Mouse (Mus musculus) kidney, postnatal 0 days (tissue): Measurements from ENCODE around the gene Gbx1. TPM values are rescaled to one million over a fixed set of nuclear protein-coding genes. Genes with fewer than 3 reads are reported as not detected.

ENCODE experiments used
- ATAC-seq: fragments of 200-750 bp; cut with Nextera tagmentation; replicated peaks from 2 replicates; pipeline ENCODE4 v1.8.0; 2017; ENCODE audit warnings: low read depth, moderate number of reproducible peaks, moderate TSS enrichment, moderate library complexity; ENCODE audit not compliant: low FRiP score
- DNase-seq: peaks from one replicate; pipeline ENCODE4 v3.0.0-alpha.2; 2016; ENCODE audit warnings: low spot score
- H3K27ac ChIP-seq: fragments of 300-500 bp; sonication (generic); 2 replicates; pipeline ENCODE4 v1.5.1; 2014; ENCODE audit warnings: mild to moderate bottlenecking
- H3K27me3 ChIP-seq: fragments of 300-500 bp; sonication (generic); 2 replicates; pipeline ENCODE4 v1.6.1; 2014; ENCODE audit warnings: low read length, mixed read lengths; ENCODE audit not compliant: insufficient read depth
- H3K36me3 ChIP-seq: fragments of 300-500 bp; sonication (generic); 2 replicates; pipeline ENCODE4 v1.6.1; 2014; ENCODE audit warnings: low read length, mixed read lengths; ENCODE audit not compliant: insufficient read depth
- H3K4me1 ChIP-seq: fragments of 300-500 bp; sonication (generic); replicated peaks from 2 replicates; pipeline ENCODE4 v1.6.1; 2014; ENCODE audit warnings: antibody characterized with exemption, low read length, mixed read lengths; ENCODE audit not compliant: insufficient read depth
- H3K4me2 ChIP-seq: fragments of 300-500 bp; sonication (generic); 2 replicates; pipeline ENCODE4 v1.6.1; 2014; ENCODE audit warnings: mild to moderate bottlenecking, low read length, moderate library complexity, mixed read lengths
- H3K4me3 ChIP-seq: fragments of 300-500 bp; sonication (generic); replicated peaks from 2 replicates; pipeline ENCODE4 v1.5.1; 2014; ENCODE audit warnings: low read depth, low read length
- H3K9ac ChIP-seq: fragments of 300-500 bp; sonication (generic); 2 replicates; pipeline ENCODE4 v1.6.1; 2014; ENCODE audit warnings: low read depth, low read length
- H3K9me3 ChIP-seq: fragments of 300-500 bp; sonication (generic); replicated peaks from 2 replicates; pipeline ENCODE4 v1.6.1; 2016; ENCODE audit warnings: low read length, inconsistent platforms, mixed read lengths
- CTCF ChIP-seq: IDR thresholded peaks from 2 replicates; pipeline ENCODE4 v1.5.1; 2016; ENCODE audit warnings: antibody characterized with exemption, low read depth, mild to moderate bottlenecking, moderate library complexity
- WGBS: fragments of 180-500 bp; shearing (Covaris S2); extraction: QIAGEN DNeasy Blood & Tissue Kit; methylation state at CpG from one replicate; pipeline ENCODE4 v1.1.7; 2014; 5-methylcytosine and 5-hydroxymethylcytosine counted together
- polyA plus RNA-seq: library from polyadenylated mRNA; unstranded; fragments of >200 nt; fragmentation: Nextera tagmentation; extraction: Ambion mirVana; gene quantifications from 2 replicates; pipeline ENCODE4 v1.2.1, GENCODE M21; 2015

Gene Gbx1
- polyA plus RNA-seq, 1 experiment from 2014 or later = 0.04 TPM

GRCm38 (mm10) chr5:24474723-24475261 lies 52.2 kb downstream of the Gbx1 start:
- H3K9me3 ChIP-seq = no peaks in the 10 kb centered on the region
- DNase-seq (peak; percentile 59), ATAC-seq (0 out of 2 replicates have a peak, but pooled peaks have one; percentile 23)
- H3K36me3 ChIP-seq = peaks cover 24% of the 10 kb centered on the region; the same call in 1 of the 2 replicates
- H3K4me1 ChIP-seq = peaks cover 22% of the 10 kb centered on the region; the same call in 1 of the 2 replicates
- H3K4me3 ChIP-seq = peak overlapping the region; percentile 45
- peak; percentile 33; the same call in 1 of the 2 replicates for TF ChIP-seq CTCF
- peak overlapping the region; percentile 58 for H3K9ac ChIP-seq
- H3K27me3 ChIP-seq = 0 out of 2 replicates have a peak, but pooled peaks cover 5% of the 10 kb centered on the region
- peak overlapping the region; percentile 90 for H3K4me2 ChIP-seq
- no peak overlapping the region for H3K27ac ChIP-seq
- 4% methylated on average over 67 of the region's 67 CpGs for WGBS

- Histone ChIP-seq H3K27ac (no peak overlapping the region), H3K4me1 (peaks cover 22% of the 10 kb centered on the region; the same call in 1 of the 2 replicates), H3K9me3 (no peaks in the 10 kb centered on the region), H3K27me3 (0 out of 2 replicates have a peak, but pooled peaks cover 5% of the 10 kb centered on the region), H3K4me2 (peak overlapping the region; percentile 90), H3K36me3 (peaks cover 18% of the 10 kb centered on the region; the same call in 1 of the 2 replicates), H3K4me3 (peak overlapping the region; percentile 45), H3K9ac (peak overlapping the region; percentile 58)
- no peak for TF ChIP-seq CTCF
- ATAC-seq (peak; percentile 26; the same call in 1 of the 2 replicates), DNase-seq (no peak)
- WGBS = 7% methylated on average over 62 of the region's 77 CpGs
Measured at GRCm38 (mm10) chr5:24474025-24474722, 52.8 kb downstream of the Gbx1 start.

DNA sequence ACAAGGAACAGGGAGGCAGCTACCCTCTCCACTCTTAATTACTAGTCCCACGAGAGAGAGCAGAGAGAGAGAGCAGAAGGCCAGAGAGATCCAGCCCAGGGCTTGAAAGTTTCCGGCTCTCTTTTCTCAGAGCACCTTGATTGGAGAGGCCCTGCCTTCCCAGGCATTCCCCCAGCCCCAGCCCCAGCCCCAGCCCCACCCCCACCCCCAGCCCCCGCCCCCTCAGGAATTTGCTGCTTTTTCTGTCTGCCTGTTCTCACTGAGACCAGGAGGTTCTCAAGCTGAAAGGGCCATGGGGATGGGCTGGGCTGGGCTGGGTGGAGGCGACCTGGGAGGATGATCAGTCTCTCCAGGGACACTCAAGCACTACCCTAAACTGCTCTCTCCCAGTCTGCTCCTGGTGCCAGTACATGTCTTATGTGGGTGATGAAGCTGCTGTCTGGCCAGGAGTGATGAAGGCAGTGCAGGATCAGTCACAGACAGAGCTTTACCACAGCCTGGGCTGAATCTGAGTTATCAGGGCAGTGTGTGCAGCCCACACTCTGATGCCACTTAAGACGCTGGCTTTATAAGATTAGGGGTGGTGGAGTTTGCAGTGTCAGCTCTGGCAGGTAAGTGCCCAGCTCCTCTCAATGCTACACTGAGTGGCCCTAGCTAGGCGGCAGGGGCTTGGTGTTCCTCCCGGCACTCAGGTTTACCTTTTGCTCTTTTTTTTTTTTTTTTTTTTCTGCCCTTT lies 54.0 kb downstream of the Gbx1 start:
- no peak for TF ChIP-seq CTCF
- Histone ChIP-seq H3K36me3 (peaks cover 9% of the 10 kb centered on the region; the same call in 1 of the 2 replicates), H3K9ac (no peak overlapping the region), H3K4me3 (no peak overlapping the region), H3K4me2 (no peak overlapping the region), H3K27ac (no peak overlapping the region), H3K9me3 (no peaks in the 10 kb centered on the region), H3K4me1 (peaks cover 22% of the 10 kb centered on the region; the same call in 1 of the 2 replicates), H3K27me3 (0 out of 2 replicates have a peak, but pooled peaks cover 5% of the 10 kb centered on the region)
- ATAC-seq (no peak), DNase-seq (no peak)
- 47% methylated on average over 7 of the region's 7 CpGs for WGBS

- Histone ChIP-seq H3K4me3 (no peak overlapping the region), H3K9me3 (no peaks in the 10 kb centered on the region), H3K9ac (no peak overlapping the region), H3K27me3 (0 out of 2 replicates have a peak, but pooled peaks cover 5% of the 10 kb centered on the region), H3K27ac (no peak overlapping the region), H3K4me2 (no peak overlapping the region), H3K4me1 (peaks cover 19% of the 10 kb centered on the region; the same call in 1 of the 2 replicates), H3K36me3 (no peaks in the 10 kb centered on the region)
- 8% methylated on average over 5 of the region's 5 CpGs for WGBS
- ATAC-seq (0 out of 2 replicates have a peak, but pooled peaks have one; percentile 19), DNase-seq (peak; percentile 81)
- TF ChIP-seq CTCF = peak; percentile 98
Measured at GRCm38 (mm10) chr5:24470600-24470999, 56.4 kb downstream of the Gbx1 start.

- 72% methylated on average over 12 of the region's 12 CpGs for WGBS
- H3K27me3 ChIP-seq = no peaks in the 10 kb centered on the region
- H3K9ac ChIP-seq = no peak overlapping the region
- no peak overlapping the region for H3K4me2 ChIP-seq
- H3K4me3 ChIP-seq = no peak overlapping the region
- ATAC-seq (no peak), DNase-seq (no peak)
- H3K36me3 ChIP-seq = peaks cover under 1% of the 10 kb centered on the region; the same call in 1 of the 2 replicates
- no peak for TF ChIP-seq CTCF
- H3K27ac ChIP-seq = no peak overlapping the region
- no peaks in the 10 kb centered on the region for H3K9me3 ChIP-seq
- no peaks in the 10 kb centered on the region for H3K4me1 ChIP-seq
Measured at GRCm38 (mm10) chr5:24466762-24467161, 60.2 kb downstream of the Gbx1 start.

- no peak overlapping the region for H3K4me2 ChIP-seq
- peak overlapping the region; percentile 21; the same call in 1 of the 2 replicates for H3K27ac ChIP-seq
- no peak for ATAC-seq
- H3K9me3 ChIP-seq = no peaks in the 10 kb centered on the region
- H3K27me3 ChIP-seq = no peaks in the 10 kb centered on the region
- no peak for TF ChIP-seq CTCF
- H3K36me3 ChIP-seq = 0 out of 2 replicates have a peak, but pooled peaks cover 3% of the 10 kb centered on the region
- H3K9ac ChIP-seq = no peak overlapping the region
- H3K4me1 ChIP-seq = peaks cover 21% of the 10 kb centered on the region
- no peak overlapping the region for H3K4me3 ChIP-seq
- 70% methylated on average over 7 of the region's 7 CpGs for WGBS
- no peak for DNase-seq
Measured at GRCm38 (mm10) chr5:24455613-24456012, 71.4 kb downstream of the Gbx1 start.
